Mouse (Mus musculus): ENCODE measurements at regions not wholly inside any gene's neighbourhood (a gene's known extent, or its start where the extent isn't known, plus 50 kb on each side); places are given as distances from the start of the nearest gene placed in this dataset.

- TF ChIP-seq CTCF (IDR thresholded peaks at IDR 0.05; ENCODE audit: borderline replicate concordance, control insufficient read depth, extremely low read depth, insufficient read depth, low read length, poor library complexity) = no peak
- no peak for TF ChIP-seq POLR2A (IDR thresholded peaks at IDR 0.05; ENCODE audit: control insufficient read depth, extremely low read depth, insufficient read depth, low read length, poor library complexity)
These were observed 179.5 kb downstream of the Tmem132e start for GRCm38 (mm10) chr11:82568219-82568676.

All from thymus, adult 2 months (tissue).